Mouse (Mus musculus) small intestine, adult 2 months (tissue): ENCODE data around the gene Cpne7.

Source experiments
- CTCF ChIP-seq: fragments of 200-500 bp; IDR thresholded peaks from 2 replicates; pipeline ENCODE4 v1.5.1; 2012; ENCODE audit warnings: low read depth, mild to moderate bottlenecking, control low read depth, inconsistent platforms, low read length, moderate library complexity, mixed read lengths; ENCODE audit not compliant: insufficient replicate concordance, insufficient read length; ENCODE audit errors: extremely low read depth
- POLR2A ChIP-seq: fragments of 200-500 bp; IDR thresholded peaks from 2 replicates; pipeline ENCODE4 v1.6.1; 2012; ENCODE audit warnings: low read depth, mild to moderate bottlenecking, control low read depth, inconsistent platforms, low read length, moderate library complexity

- TF ChIP-seq CTCF (no peak), POLR2A (no peak)
These were observed 570 bp downstream of the Cpne7 start for GRCm38 (mm10) chr8:123117744-123118143.
